Mouse (Mus musculus): ENCODE data around the gene 1110002E22Rik.

DNA sequence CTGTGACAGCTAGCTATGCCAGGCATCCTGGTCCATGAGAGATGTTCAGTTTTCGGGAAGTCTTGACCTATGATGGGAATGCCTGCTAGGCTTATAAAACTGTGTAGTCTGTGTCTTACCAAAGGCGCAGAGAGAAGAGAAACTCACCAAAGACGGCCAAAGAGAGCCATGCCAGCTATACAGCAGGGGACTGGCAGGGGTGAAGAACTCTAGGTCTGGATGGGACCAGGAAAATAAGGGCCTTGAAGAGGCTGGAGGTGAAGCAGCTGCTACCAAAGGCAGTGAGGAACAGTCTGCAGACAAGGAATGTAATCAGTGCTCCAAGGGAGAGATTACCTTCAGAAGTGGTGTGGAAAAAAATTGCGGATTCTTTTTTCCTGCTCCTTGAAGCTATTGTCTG lies 19.0 kb downstream of the 1110002E22Rik start:
- TF ChIP-seq CTCF (IDR thresholded peaks at IDR 0.05; ENCODE audit: borderline replicate concordance, control insufficient read depth, extremely low read depth, insufficient read depth, low read length, poor library complexity) (no peak), POLR2A (IDR thresholded peaks at IDR 0.05; ENCODE audit: control insufficient read depth, extremely low read depth, insufficient read depth, low read length, poor library complexity) (no peak)

Measured in thymus, adult 2 months (tissue).